Mouse (Mus musculus): Measurements from ENCODE around the gene Zfp652.

GRCm38 (mm10) chr11:95666529-95667149, 45.8 kb upstream of the Zfp652 start, which contains the start of gene Phb:
- TF ChIP-seq CTCF (IDR thresholded peaks at IDR 0.05; ENCODE audit: borderline replicate concordance, control insufficient read depth, extremely low read depth, insufficient read depth, low read length, poor library complexity): no peak
- 0 out of 2 replicates have a peak, but pooled peaks have one; percentile 27 for TF ChIP-seq POLR2A (IDR thresholded peaks at IDR 0.05; ENCODE audit: control insufficient read depth, extremely low read depth, insufficient read depth, low read length, poor library complexity)

Data from thymus, adult 2 months (tissue).